Mouse (Mus musculus) cerebral cortex, adult 2 months (tissue): ENCODE measurements around the gene Disc1.

ENCODE experiments used
- WGBS: fragments of 180-500 bp; shearing (Covaris S2); methylation state at CpG from one replicate; pipeline ENCODE4 v1.1.7; 2018; 5-methylcytosine and 5-hydroxymethylcytosine counted together

Disc1 gene

DNA sequence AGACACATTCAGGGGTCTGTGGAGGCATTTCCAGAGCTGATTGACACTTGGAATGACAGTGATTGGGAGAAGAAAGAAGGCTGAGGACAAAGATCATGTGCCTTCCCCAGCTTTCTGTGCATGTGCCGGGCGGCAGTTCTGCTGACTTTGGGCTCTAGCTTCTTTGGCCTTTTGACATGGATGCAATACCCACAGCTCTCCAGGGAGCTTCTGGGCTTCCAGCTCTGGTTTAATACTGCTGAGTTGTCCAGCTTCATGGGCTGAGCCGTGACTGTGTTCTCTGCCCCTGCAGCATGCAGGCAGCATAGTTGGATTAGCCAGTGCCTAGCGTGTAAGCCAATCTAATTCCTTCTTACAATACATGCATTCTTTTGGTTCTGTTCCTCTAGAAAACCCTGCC, 72.5 kb downstream of the Disc1 start:
- 86% methylated on average over 4 of the region's 4 CpGs for WGBS

DNA sequence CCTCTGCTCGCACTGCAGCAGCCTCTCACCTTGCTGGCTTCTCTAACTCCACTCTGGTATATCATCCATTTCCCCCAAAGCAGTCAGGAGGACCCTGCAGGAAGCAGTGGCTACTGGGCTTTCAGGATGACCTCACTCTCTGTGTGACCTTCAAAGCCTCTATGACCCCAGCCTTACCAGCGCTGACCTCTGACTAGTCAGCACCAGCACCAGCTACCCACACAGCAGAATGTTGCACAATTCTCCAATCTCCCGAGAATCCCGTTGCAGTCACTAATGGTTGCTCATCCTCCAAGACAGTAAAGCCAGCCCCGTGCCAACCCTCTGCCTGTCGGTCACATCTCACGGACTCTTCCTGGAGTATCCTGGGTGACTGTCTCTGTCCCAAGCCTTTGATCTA, 73.6 kb downstream of the Disc1 start:
- 86% methylated on average over 7 of the region's 7 CpGs for WGBS

DNA sequence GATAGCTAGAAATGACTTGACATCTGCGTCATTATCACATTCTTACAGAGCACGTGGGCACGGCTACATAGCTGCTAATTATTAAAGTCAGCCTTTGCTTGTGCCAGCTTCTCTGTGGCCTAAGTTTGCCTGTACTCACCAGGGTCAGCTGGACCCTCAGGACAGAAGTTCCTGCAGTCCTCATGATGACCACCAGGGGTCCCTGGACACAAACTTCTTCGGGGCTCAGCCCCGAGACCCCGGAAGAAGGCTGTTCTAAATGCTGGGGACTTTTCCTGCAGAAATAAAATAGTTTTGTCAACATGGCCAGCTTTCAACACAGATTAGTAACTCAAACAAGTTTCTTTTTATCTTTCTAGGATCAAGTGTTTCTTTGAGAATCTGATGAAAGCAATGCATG, 74.3 kb downstream of the Disc1 start:
- 28% methylated on average over 6 of the region's 6 CpGs for WGBS

DNA sequence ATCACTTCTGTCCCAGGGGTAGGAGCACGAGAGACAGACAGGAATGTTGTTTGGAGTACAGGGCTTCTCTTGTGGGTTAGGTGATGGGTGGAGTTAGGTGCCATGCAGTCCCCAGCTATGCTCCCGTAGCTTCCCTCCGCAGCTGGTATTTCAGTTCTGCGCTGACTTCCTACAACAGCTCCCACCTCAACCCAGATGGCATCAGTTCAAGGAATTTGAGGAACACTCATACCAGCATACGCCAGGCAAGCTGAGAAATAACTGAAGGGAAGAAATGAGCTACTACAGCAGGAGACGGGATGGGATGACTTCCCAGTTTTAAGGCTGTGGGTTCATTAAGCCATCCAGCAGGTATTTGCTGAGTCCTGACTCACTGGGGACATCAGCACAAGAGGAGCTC, 76.8 kb downstream of the Disc1 start:
- WGBS = 49% methylated on average over 6 of the region's 6 CpGs

DNA sequence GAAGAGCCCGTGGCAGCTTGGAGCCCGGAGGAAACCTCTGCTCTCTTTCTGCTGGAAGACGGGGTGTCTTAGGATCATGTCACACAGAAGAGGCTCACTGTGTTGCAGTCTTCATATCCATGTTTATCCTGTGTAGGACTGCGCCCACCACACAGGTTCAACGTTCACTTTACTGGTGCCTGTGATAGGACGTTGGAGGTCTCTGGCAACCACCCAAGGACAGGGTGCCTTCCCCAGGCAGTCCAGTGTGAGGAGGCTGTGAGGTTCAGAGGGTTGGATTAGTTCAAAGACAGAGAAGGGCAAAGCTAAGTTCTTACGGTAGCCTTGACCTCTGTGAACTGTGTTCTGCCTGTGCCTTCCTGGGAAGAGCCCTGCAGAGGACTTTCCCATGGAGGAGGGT, 77.3 kb downstream of the Disc1 start:
- WGBS = 70% methylated on average over 7 of the region's 7 CpGs

DNA sequence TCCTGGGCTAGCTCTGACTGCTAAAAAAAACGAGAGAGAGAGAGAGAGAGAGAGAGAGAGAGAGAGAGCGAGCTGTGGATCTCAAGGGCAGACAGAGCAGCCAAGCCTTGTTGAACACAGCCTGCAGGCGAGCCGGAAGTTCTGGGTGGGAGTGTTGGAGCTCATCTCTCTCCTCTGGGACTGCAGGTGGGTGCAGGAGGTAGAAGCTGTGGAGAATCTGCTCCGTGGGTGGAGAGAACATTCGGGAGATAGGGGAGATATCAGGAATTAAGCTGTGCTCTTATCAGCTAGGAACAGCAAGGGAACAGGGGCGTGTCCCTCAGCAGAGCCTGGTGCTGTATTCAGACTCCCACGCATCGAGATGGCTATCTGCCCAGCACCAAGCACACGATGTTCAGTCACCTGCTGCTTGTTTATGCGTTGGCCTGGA, 79.7 kb downstream of the Disc1 start:
- 37% methylated on average over 11 of the region's 11 CpGs for WGBS

GRCm38 (mm10) chr8:125134876-125135275, 80.9 kb downstream of the Disc1 start:
- 67% methylated on average over 10 of the region's 10 CpGs for WGBS

DNA sequence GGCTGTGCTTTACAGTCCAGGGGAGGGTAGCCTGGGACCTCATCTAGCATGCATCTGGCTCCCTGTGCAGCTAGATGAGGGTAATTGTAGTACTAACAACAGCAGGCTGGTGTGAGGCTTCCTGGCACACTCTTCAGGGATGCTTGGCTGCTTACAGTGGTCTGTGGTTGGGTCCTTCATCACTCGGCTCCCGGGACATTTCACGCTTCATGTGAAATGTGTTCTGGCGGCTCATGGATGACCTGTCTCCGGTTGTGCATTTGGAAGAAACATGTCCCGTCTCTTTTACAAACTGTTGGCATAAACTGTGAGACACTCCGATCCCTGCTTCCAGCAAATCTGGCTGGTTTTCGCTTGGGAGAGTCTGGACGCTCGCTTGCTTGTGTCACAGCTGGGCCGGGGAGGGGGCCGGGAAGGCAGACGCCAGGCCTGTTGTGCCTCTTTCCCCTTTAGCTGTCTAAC, 85.7 kb downstream of the Disc1 start:
- WGBS = 68% methylated on average over 13 of the region's 13 CpGs

GRCm38 (mm10) chr8:125140965-125141364, 87.0 kb downstream of the Disc1 start:
- WGBS = 81% methylated on average over 7 of the region's 7 CpGs

GRCm38 (mm10) chr8:125156863-125157640, 103.1 kb downstream of the Disc1 start:
- WGBS = 83% methylated on average over 20 of the region's 20 CpGs

GRCm38 (mm10) chr8:125157641-125158005, 103.6 kb downstream of the Disc1 start:
- 83% methylated on average over 5 of the region's 5 CpGs for WGBS

GRCm38 (mm10) chr8:125159387-125159786, 105.4 kb downstream of the Disc1 start:
- WGBS = 79% methylated on average over 12 of the region's 12 CpGs

DNA sequence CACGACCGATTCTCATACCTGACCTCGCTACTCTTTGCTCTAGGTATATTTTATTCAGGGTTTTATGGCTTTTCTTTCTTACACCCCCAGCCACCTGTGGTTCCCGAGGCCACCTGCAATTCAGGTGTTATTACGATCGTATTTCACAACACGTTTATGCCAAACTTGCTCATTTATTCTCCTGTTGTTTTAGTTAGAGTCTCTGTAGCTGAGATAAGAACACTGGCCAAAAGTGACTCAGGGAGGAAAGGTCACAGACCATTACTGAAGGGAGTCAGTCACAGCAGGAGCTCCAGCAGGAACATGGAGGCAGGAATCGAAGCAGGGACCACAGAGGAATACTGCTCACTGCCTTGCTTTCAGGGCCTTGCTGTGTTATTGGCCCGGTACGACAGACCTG, 109.5 kb downstream of the Disc1 start:
- 94% methylated on average over 10 of the region's 10 CpGs for WGBS

- WGBS = 95% methylated on average over 6 of the region's 6 CpGs
These were observed 109.9 kb downstream of the Disc1 start for GRCm38 (mm10) chr8:125163906-125164305.

DNA sequence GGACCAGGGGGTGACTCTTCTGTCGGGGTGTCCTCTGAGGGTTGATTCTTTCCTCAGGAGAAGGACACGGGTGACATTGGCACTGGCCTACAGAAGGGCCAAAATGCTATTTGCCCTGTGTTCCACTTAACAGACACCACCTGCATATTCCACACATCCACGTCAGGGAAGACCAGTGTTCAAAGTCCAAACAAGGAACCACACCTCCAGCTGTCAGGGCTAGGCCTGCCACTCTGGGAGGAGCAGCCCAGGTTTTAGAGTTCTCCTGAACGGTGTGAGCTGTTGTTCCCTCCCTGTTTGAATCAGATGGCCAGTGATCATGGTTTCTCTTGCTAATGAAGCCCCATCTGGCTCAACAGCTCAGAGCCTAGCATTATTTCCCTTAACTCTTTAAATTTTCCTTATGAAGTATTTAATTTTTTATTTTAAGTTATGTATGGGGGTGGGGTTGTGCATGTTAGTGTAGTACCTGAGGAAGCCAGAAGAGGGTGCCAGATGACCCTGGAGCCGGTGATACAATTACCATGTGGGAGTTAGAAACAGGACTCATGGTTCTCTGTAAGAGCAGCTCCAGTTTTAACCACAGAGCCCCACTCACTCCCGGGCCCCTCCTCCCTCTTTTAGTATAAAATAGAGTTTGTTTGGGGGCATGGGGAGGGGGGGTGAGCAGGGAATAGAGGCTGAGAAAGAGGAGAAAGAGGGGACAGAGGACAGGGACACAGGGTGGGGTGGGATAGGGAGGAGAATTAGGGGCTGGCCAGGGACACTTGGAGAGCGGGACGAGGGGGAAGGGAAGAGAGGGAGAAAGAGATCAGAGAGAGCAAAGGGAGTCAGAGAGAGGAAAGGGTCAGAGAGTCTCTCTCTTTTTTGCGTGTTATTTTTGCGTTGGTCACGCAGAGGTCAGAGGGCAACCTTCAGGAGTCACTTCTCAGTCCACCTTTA, 111.8 kb downstream of the Disc1 start:
- 75% methylated on average over 11 of the region's 11 CpGs for WGBS

DNA sequence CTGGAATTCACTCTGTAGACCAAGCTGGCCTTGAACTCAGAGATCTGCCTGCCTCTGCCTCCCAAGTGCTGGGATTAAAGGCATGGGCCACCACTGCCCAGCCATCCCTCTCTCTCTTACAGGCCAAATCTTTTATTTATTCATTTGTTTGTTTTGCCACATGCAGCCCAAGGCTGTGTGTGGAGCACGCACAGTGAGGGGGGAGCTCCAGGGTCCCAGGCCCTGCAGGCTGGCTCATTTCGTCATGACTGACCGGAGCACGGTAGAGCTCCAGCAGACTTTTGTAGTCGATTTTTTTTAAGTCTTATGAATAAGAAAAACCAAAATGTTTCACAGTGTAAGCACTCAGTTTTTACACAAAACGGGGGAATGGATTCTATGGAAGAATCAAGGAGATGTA, 112.5 kb downstream of the Disc1 start:
- 64% methylated on average over 6 of the region's 6 CpGs for WGBS

GRCm38 (mm10) chr8:125166988-125167387, 113.0 kb downstream of the Disc1 start:
- WGBS = 60% methylated on average over 9 of the region's 9 CpGs

GRCm38 (mm10) chr8:125169628-125170027, 115.6 kb downstream of the Disc1 start:
- 80% methylated on average over 3 of the region's 3 CpGs for WGBS

GRCm38 (mm10) chr8:125171531-125171930, 117.5 kb downstream of the Disc1 start:
- WGBS = 87% methylated on average over 2 of the region's 2 CpGs

DNA sequence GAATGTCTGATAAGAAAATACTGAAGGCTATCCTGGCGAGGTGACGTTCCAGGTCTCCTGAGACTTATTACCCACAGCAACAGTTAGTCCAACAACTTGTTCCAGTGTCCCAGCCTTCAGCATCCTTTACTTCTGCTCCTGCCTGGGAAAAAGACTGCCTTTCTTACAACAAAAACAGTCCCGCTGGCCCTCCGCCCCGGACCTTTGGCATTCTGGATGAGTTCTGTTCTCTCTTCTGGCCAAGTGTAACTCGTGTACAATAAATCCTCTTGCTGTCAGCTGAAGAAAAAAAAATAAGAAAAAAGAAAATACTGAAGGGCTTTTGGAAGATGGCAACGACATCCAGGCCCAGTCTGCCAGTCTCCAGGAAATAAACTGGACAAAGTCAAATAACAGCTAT, 120.2 kb downstream of the Disc1 start:
- WGBS = 72% methylated on average over 7 of the region's 7 CpGs

DNA sequence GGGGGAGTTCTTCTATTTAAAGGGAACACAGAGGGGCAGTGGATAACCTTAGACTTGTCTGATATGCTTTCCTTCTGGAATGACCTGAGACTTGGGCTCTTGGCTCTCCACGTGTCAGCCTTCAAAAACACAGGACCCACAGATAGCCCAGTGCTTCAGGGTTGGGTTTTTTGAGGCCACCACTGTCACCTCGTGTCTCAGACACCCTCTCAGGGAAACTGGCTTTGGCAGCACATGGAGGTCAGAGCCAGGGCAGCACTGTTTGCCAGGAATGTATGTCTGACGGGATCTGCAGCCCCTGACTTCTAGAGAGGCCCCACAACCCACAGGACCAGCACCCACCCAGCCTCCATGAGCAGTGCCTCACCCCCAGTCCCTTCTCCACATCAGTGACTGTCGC, 120.9 kb downstream of the Disc1 start:
- WGBS = 83% methylated on average over 4 of the region's 4 CpGs

GRCm38 (mm10) chr8:125175661-125176060, 121.7 kb downstream of the Disc1 start:
- whole genome bisulfite sequencing = 92% methylated on average over 4 of the region's 4 CpGs

DNA sequence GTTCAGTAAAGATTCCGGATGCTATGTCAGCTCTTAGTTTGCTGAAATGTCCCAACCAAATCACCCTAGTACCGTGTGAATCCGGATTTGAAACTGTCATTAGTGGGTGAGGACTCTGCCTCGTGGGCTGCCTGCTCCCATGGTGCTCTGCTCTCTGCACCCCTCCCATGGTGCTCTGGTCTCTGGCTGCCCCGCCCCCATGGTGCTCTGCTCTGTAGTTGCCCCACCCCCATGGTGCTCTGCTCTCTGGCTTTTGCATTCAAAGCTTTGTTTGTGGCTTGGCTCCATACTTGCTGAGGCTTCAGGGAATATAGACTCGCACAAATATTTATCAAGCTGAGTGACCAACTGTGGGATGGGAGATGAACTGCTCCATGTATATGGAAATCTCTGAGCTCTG, 123.1 kb downstream of the Disc1 start:
- 83% methylated on average over 6 of the region's 6 CpGs for WGBS
